Mouse (Mus musculus) midbrain, embryonic 13.5 days (tissue): ENCODE data around the gene Nr1i3. TPM values are rescaled to one million over a fixed set of nuclear protein-coding genes. Genes with fewer than 3 reads are reported as not detected.

ENCODE experiments used
- ATAC-seq: fragments of 200-750 bp; cut with Nextera tagmentation; 2 replicates; pipeline ENCODE4 v1.8.0; 2017; ENCODE audit warnings: mild to moderate bottlenecking, moderate TSS enrichment, moderate library complexity
- H3K27ac ChIP-seq: fragments of 300-500 bp; sonication (generic); 2 replicates; pipeline ENCODE4 v1.5.1; 2015; ENCODE audit warnings: inconsistent platforms, mild to moderate bottlenecking, moderate library complexity
- H3K27me3 ChIP-seq: fragments of 300-500 bp; sonication (generic); 2 replicates; pipeline ENCODE4 v1.6.1; 2015; ENCODE audit warnings: mild to moderate bottlenecking, inconsistent platforms
- H3K36me3 ChIP-seq: fragments of 300-500 bp; sonication (generic); 2 replicates; pipeline ENCODE4 v1.6.1; 2015; ENCODE audit warnings: mild to moderate bottlenecking, inconsistent platforms
- H3K4me1 ChIP-seq: fragments of 300-500 bp; sonication (generic); replicated peaks from 2 replicates; pipeline ENCODE4 v1.6.1; 2015; ENCODE audit warnings: inconsistent platforms
- H3K4me2 ChIP-seq: fragments of 300-500 bp; sonication (generic); replicated peaks from 2 replicates; pipeline ENCODE4 v1.6.1; 2015; ENCODE audit warnings: moderate library complexity, mild to moderate bottlenecking, inconsistent platforms
- H3K4me3 ChIP-seq: fragments of 300-500 bp; sonication (generic); replicated peaks from 2 replicates; pipeline ENCODE4 v1.5.1; 2015; ENCODE audit warnings: mild to moderate bottlenecking, inconsistent platforms
- H3K9ac ChIP-seq: fragments of 300-500 bp; sonication (generic); replicated peaks from 2 replicates; pipeline ENCODE4 v1.6.1; 2015; ENCODE audit warnings: mild to moderate bottlenecking, inconsistent platforms
- H3K9me3 ChIP-seq: fragments of 300-500 bp; sonication (generic); 2 replicates; pipeline ENCODE4 v1.6.1; 2016; ENCODE audit warnings: mild to moderate bottlenecking, inconsistent platforms
- WGBS: fragments of 180-500 bp; shearing (Covaris S2); methylation state at CpG from one replicate; pipeline ENCODE4 v1.1.7; 2015; 5-methylcytosine and 5-hydroxymethylcytosine counted together
- polyA plus RNA-seq: library from polyadenylated mRNA; unstranded; fragments of >200 nt; fragmentation: Nextera tagmentation; extraction: Ambion mirVana; gene quantifications from 2 replicates; pipeline ENCODE4 v1.2.1, GENCODE M21; 2015

Gene Nr1i3
- polyA plus RNA-seq, 1 experiment from 2014 or later, result 0.42 TPM

- Histone ChIP-seq H3K36me3 (peaks cover 21% of the 10 kb centered on the region), H3K9me3 (no peaks in the 10 kb centered on the region), H3K4me2 (peak overlapping the region; percentile 89), H3K4me1 (peaks cover 16% of the 10 kb centered on the region), H3K27me3 (no peaks in the 10 kb centered on the region), H3K27ac (no peak overlapping the region), H3K9ac (no peak overlapping the region), H3K4me3 (peak overlapping the region; percentile 53)
- WGBS, result 80% methylated on average over 6 of the region's 6 CpGs
- no peak for ATAC-seq
These were observed 9.4 kb downstream of the Nr1i3 start for GRCm38 (mm10) chr1:171223168-171223567.

GRCm38 (mm10) chr1:171223796-171224195 is 10.0 kb downstream of the Nr1i3 start:
- H3K27ac ChIP-seq, result no peak overlapping the region
- no peak overlapping the region for H3K4me2 ChIP-seq
- no peak overlapping the region for H3K9ac ChIP-seq
- H3K27me3 ChIP-seq, result no peaks in the 10 kb centered on the region
- 90% methylated on average over 2 of the region's 2 CpGs for WGBS
- H3K4me3 ChIP-seq, result no peak overlapping the region
- no peak for ATAC-seq
- peaks cover 16% of the 10 kb centered on the region for H3K4me1 ChIP-seq
- H3K36me3 ChIP-seq, result peaks cover 15% of the 10 kb centered on the region
- no peaks in the 10 kb centered on the region for H3K9me3 ChIP-seq

DNA sequence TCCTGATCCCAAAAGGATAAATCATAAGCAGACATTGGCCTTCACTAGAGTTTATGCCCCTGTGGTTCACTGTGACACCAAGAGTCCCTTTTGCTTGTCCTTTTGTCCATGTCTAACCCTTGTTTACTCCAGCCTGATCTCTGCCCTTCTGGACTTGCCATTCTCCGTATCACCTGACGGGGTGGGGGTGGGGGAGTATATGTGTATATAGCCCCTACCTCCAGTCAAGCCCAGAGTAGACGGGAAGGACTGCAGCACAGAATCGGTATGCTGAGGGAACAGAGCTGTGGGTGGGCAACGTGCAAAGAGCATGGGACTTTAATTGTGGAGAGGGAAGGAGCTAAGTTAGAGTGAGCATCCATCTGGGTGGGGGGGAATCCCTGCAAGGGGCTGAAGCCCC is 11.1 kb downstream of the Nr1i3 start, which contains the start of gene Apoa2:
Apoa2 (plus strand) TSS at position 198 of the 400 bp plus-strand sequence.
- H3K4me2 ChIP-seq, result no peak within 1 kb of the TSS
- H3K4me3 ChIP-seq, result no peak within 1 kb of the TSS
- H3K9me3 ChIP-seq, result no peaks in the 10 kb centered on the region
- H3K36me3 ChIP-seq, result peaks cover 4% of the 10 kb centered on the region
- peaks cover 16% of the 10 kb centered on the region for H3K4me1 ChIP-seq
- H3K27me3 ChIP-seq, result no peaks in the 10 kb centered on the region
- 78% methylated on average over 5 of the region's 5 CpGs for WGBS
- ATAC-seq, result no peak
- H3K9ac ChIP-seq, result no peak within 1 kb of the TSS
- H3K27ac ChIP-seq, result no peak within 1 kb of the TSS

DNA sequence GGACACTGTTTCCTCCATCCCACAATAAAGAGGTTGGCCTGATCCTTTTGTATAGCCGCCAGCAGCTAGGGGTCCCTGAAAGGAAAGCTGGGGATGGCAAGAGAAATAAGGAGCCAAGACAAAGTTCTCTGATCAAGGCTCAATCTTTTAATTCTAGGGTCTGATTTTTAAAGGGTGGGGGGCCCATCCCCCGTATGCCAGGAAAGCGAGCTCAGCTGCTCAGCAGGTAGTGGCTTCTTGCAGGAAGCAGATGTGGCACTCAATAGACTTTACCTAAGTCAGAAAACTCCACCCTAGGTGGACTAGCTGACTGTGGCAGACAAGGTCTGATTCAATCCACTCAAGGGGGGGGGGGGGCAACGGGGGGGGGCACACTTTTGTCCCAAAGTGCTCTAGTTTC is 13.0 kb downstream of the Nr1i3 start:
- WGBS, result 40% methylated on average over 4 of the region's 4 CpGs
- H3K27me3 ChIP-seq, result no peaks in the 10 kb centered on the region
- no peak overlapping the region for H3K27ac ChIP-seq
- H3K4me2 ChIP-seq, result no peak overlapping the region
- H3K4me3 ChIP-seq, result no peak overlapping the region
- no peaks in the 10 kb centered on the region for H3K36me3 ChIP-seq
- peaks cover 4% of the 10 kb centered on the region for H3K4me1 ChIP-seq
- no peak overlapping the region for H3K9ac ChIP-seq
- no peaks in the 10 kb centered on the region for H3K9me3 ChIP-seq
- ATAC-seq, result no peak

- no peaks in the 10 kb centered on the region for H3K27me3 ChIP-seq
- no peak for ATAC-seq
- H3K36me3 ChIP-seq, result no peaks in the 10 kb centered on the region
- peaks cover under 1% of the 10 kb centered on the region; the same call in 1 of the 2 replicates for H3K4me1 ChIP-seq
- H3K4me2 ChIP-seq, result no peak overlapping the region
- H3K27ac ChIP-seq, result no peak overlapping the region
- no peak overlapping the region for H3K4me3 ChIP-seq
- H3K9me3 ChIP-seq, result no peaks in the 10 kb centered on the region
- 90% methylated on average over 1 of the region's 1 CpGs for WGBS
- no peak overlapping the region for H3K9ac ChIP-seq
These were observed 14.1 kb downstream of the Nr1i3 start for GRCm38 (mm10) chr1:171227879-171228278.

DNA sequence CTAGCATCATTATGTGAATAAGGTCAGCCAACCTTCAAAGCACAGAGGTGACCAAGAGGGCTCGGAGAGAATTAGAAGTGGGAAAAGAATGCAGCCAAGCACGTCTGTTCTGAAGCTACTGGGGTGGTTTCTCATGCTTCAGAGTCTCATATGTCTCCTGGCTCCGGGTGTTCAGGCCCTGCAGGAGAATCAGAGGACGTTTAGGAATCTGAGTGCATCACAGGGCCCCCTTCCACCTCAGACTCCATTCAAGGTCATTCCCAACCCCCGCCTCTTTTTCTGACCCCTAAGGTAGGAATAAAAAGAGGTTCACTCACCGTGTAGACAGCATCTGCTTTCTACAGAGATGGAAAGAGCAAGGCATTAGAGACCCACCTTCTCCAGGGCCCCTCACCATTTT is 16.0 kb downstream of the Nr1i3 start:
- no peaks in the 10 kb centered on the region for H3K9me3 ChIP-seq
- H3K4me3 ChIP-seq, result no peak overlapping the region
- no peak for ATAC-seq
- H3K27ac ChIP-seq, result no peak overlapping the region
- H3K27me3 ChIP-seq, result no peaks in the 10 kb centered on the region
- no peak overlapping the region for H3K4me2 ChIP-seq
- no peaks in the 10 kb centered on the region for H3K4me1 ChIP-seq
- no peak overlapping the region for H3K9ac ChIP-seq
- WGBS, result 32% methylated on average over 6 of the region's 6 CpGs
- H3K36me3 ChIP-seq, result peaks cover 14% of the 10 kb centered on the region

DNA sequence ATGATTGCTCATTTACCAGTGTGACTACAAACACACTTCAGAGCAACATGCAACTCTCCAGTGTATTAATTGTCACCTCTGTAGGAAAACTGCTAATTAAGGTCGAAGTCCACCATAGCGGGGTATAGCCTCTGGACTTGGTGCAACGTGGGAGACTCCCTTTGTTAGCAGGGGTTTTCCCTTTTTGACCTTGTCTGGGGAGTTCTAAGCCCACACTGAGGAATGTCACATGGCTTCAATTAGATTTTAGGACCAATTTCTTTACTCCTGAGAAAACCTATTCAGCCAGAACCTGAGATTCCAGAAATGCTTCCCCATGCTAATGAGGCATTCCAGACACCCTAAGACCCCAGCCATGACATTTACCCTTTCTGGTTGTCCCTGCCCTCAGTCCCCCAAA is 16.4 kb downstream of the Nr1i3 start:
- H3K4me3 ChIP-seq, result no peak overlapping the region
- H3K4me1 ChIP-seq, result no peaks in the 10 kb centered on the region
- H3K9me3 ChIP-seq, result no peaks in the 10 kb centered on the region
- peaks cover 19% of the 10 kb centered on the region for H3K36me3 ChIP-seq
- WGBS, result 52% methylated on average over 3 of the region's 3 CpGs
- no peak overlapping the region for H3K4me2 ChIP-seq
- H3K27ac ChIP-seq, result no peak overlapping the region
- no peak overlapping the region for H3K9ac ChIP-seq
- ATAC-seq, result no peak
- no peaks in the 10 kb centered on the region for H3K27me3 ChIP-seq

GRCm38 (mm10) chr1:171231844-171232243 is 18.1 kb downstream of the Nr1i3 start:
- no peak overlapping the region for H3K4me2 ChIP-seq
- no peak for ATAC-seq
- no peak overlapping the region for H3K9ac ChIP-seq

DNA sequence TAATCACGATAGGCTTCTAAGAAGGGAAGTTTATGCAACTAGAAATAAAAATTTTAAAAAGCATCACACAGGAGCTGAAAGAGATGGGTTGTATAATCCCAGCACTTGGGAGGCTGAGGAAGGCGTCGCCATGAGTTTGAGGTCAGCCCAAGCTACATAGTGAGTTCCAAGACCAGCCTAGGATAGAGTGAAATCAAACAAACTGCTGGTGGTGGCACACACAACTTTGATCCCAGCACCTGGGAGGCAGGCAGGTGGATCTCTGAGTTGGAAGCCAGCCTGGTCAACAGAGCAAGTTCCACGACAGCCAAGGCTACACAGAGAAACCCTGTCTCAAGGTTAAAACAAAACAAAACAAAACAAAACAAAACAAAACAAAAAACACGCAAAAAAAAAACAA is 18.6 kb downstream of the Nr1i3 start:
- H3K27me3 ChIP-seq, result no peaks in the 10 kb centered on the region
- no peaks in the 10 kb centered on the region for H3K9me3 ChIP-seq
- H3K4me1 ChIP-seq, result no peaks in the 10 kb centered on the region
- H3K4me2 ChIP-seq, result no peak overlapping the region
- no peak overlapping the region for H3K4me3 ChIP-seq
- 92% methylated on average over 5 of the region's 5 CpGs for WGBS
- ATAC-seq, result no peak
- no peak overlapping the region for H3K9ac ChIP-seq
- no peak overlapping the region for H3K27ac ChIP-seq
- H3K36me3 ChIP-seq, result peaks cover 39% of the 10 kb centered on the region

More at GRCm38 (mm10) chr1:171231844-171232243, 18.1 kb downstream of the Nr1i3 start:
- no peaks in the 10 kb centered on the region for H3K27me3 ChIP-seq
- no peak overlapping the region for H3K27ac ChIP-seq
- peaks cover 34% of the 10 kb centered on the region for H3K36me3 ChIP-seq
- H3K9me3 ChIP-seq, result no peaks in the 10 kb centered on the region
- WGBS, result 76% methylated on average over 4 of the region's 4 CpGs
- no peak overlapping the region for H3K4me3 ChIP-seq
- no peaks in the 10 kb centered on the region for H3K4me1 ChIP-seq

GRCm38 (mm10) chr1:171232800-171233730 is 19.3 kb downstream of the Nr1i3 start:
- WGBS, result 82% methylated on average over 12 of the region's 12 CpGs

GRCm38 (mm10) chr1:171234126-171234525 is 20.4 kb downstream of the Nr1i3 start, which contains the start of gene Fcer1g:
Gene Fcer1g, minus strand, starts transcription at chr1:171234365.
- H3K9me3 ChIP-seq, result no peaks in the 10 kb centered on the region
- no peak within 1 kb of the TSS for H3K4me3 ChIP-seq
- ATAC-seq, result no peak
- no peak within 1 kb of the TSS for H3K4me2 ChIP-seq
- H3K27me3 ChIP-seq, result no peaks in the 10 kb centered on the region
- 92% methylated on average over 14 of the region's 14 CpGs for WGBS
- peaks cover 57% of the 10 kb centered on the region for H3K36me3 ChIP-seq
- H3K27ac ChIP-seq, result no peak within 1 kb of the TSS
- no peak within 1 kb of the TSS for H3K9ac ChIP-seq
- no peaks in the 10 kb centered on the region for H3K4me1 ChIP-seq

More at GRCm38 (mm10) chr1:171232800-171233730, 19.3 kb downstream of the Nr1i3 start:
- H3K4me3 ChIP-seq, result no peak overlapping the region
- H3K9me3 ChIP-seq, result no peaks in the 10 kb centered on the region
- H3K4me2 ChIP-seq, result no peak overlapping the region
- H3K4me1 ChIP-seq, result no peaks in the 10 kb centered on the region
- H3K27me3 ChIP-seq, result no peaks in the 10 kb centered on the region
- H3K36me3 ChIP-seq, result peaks cover 47% of the 10 kb centered on the region
- ATAC-seq, result no peak
- no peak overlapping the region for H3K9ac ChIP-seq
- no peak overlapping the region for H3K27ac ChIP-seq

DNA sequence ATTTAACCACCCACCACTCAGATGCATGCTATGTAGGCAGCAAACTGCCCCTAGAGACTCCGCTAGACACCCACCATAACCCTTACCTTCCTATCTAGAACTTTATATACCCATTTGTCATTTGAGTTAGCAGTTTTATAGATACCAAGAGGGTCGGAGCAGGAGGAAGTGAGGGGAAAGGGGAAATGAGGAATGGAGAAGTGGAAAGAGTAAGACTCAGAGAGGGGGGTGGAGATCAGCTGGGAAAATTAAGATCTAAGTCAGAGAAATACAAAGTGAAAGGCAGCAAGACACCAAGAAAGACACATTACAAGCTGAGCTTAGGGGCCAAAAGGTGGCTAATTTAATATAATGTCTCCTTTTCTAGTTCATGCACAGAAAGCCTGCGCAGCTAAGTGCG is 20.8 kb downstream of the Nr1i3 start:
- H3K4me3 ChIP-seq, result no peak overlapping the region
- no peaks in the 10 kb centered on the region for H3K4me1 ChIP-seq
- no peak overlapping the region for H3K9ac ChIP-seq
- no peak overlapping the region for H3K27ac ChIP-seq
- H3K36me3 ChIP-seq, result peaks cover 60% of the 10 kb centered on the region
- WGBS, result 96% methylated on average over 4 of the region's 4 CpGs
- ATAC-seq, result no peak
- no peaks in the 10 kb centered on the region for H3K27me3 ChIP-seq
- no peaks in the 10 kb centered on the region for H3K9me3 ChIP-seq
- no peak overlapping the region for H3K4me2 ChIP-seq
